Mouse (Mus musculus) macrophage (primary cell): ENCODE results near the gene Map4. TPM values are rescaled to one million over a fixed set of nuclear protein-coding genes. Genes with fewer than 3 reads are reported as not detected.

Experiments used
- H3K27ac ChIP-seq: fragments of 350-480 bp; formaldehyde crosslinking; 2 replicates; pipeline ENCODE4 v1.9.0; 2021
- H3K36me3 ChIP-seq: fragments of 350-480 bp; formaldehyde crosslinking; 2 replicates; pipeline ENCODE4 v1.9.0; 2021; ENCODE audit errors: inconsistent target
- H3K4me3 ChIP-seq: fragments of 350-480 bp; formaldehyde crosslinking; 2 replicates; pipeline ENCODE4 v1.9.0; 2021; ENCODE audit errors: inconsistent target
- H3K79me2 ChIP-seq: fragments of 350-480 bp; formaldehyde crosslinking; 2 replicates; pipeline ENCODE4 v1.9.0; 2021; ENCODE audit errors: inconsistent target
- WGBS: methylation state at CpG from one replicate; pipeline ENCODE4 v1.1.7; 2026; ENCODE audit warnings: inconsistent platforms; ENCODE audit not compliant: missing documents; 5-methylcytosine and 5-hydroxymethylcytosine counted together
- polyA plus RNA-seq: library from polyadenylated mRNA; stranded (reverse); fragments of 250-400 nt; gene quantifications from 3 replicates; pipeline ENCODE4 v1.2.4, GENCODE M21; 2018; ENCODE audit warnings: inconsistent platforms

Gene Map4
- polyA plus RNA-seq, 1 experiment from 2014 or later, result 76.9 TPM

GRCm38 (mm10) chr9:109907300-109907699 lies 24.0 kb upstream of the Map4 start:
- H3K27ac ChIP-seq, result no peak overlapping the region
- H3K79me2 ChIP-seq, result no peaks in the 10 kb centered on the region
- no peak overlapping the region for H3K4me3 ChIP-seq
- no peaks in the 10 kb centered on the region for H3K36me3 ChIP-seq
- WGBS, result 84% methylated on average over 8 of the region's 8 CpGs

- no peak overlapping the region for H3K4me3 ChIP-seq
- WGBS, result 49% methylated on average over 5 of the region's 6 CpGs
Observed at GRCm38 (mm10) chr9:109907774-109908465, 23.3 kb upstream of the Map4 start.

GRCm38 (mm10) chr9:109909102-109909501 lies 22.2 kb upstream of the Map4 start:
- Histone ChIP-seq H3K79me2 (no peaks in the 10 kb centered on the region), H3K4me3 (no peak overlapping the region), H3K36me3 (no peaks in the 10 kb centered on the region), H3K27ac (no peak overlapping the region)
- 86% methylated on average over 8 of the region's 8 CpGs for WGBS

More at GRCm38 (mm10) chr9:109907774-109908465, 23.3 kb upstream of the Map4 start:
- Histone ChIP-seq H3K36me3 (no peaks in the 10 kb centered on the region), H3K79me2 (no peaks in the 10 kb centered on the region), H3K27ac (no peak overlapping the region)

GRCm38 (mm10) chr9:109909926-109910325 lies 21.3 kb upstream of the Map4 start:
- 94% methylated on average over 4 of the region's 4 CpGs for WGBS
- H3K27ac ChIP-seq, result no peak overlapping the region
- no peak overlapping the region for H3K4me3 ChIP-seq
- H3K79me2 ChIP-seq, result no peaks in the 10 kb centered on the region
- H3K36me3 ChIP-seq, result no peaks in the 10 kb centered on the region

- H3K4me3 ChIP-seq, result no peak overlapping the region
- H3K79me2 ChIP-seq, result no peaks in the 10 kb centered on the region
- H3K27ac ChIP-seq, result no peak overlapping the region
- WGBS, result 96% methylated on average over 7 of the region's 7 CpGs
- no peaks in the 10 kb centered on the region for H3K36me3 ChIP-seq
Observed at GRCm38 (mm10) chr9:109911779-109912178, 19.5 kb upstream of the Map4 start.

- Histone ChIP-seq H3K36me3 (no peaks in the 10 kb centered on the region), H3K79me2 (no peaks in the 10 kb centered on the region), H3K4me3 (no peak overlapping the region), H3K27ac (peak overlapping the region; percentile 36; the same call in 1 of the 2 replicates)
- 6% methylated on average over 4 of the region's 4 CpGs for WGBS
Observed at GRCm38 (mm10) chr9:109914269-109914926, 16.9 kb upstream of the Map4 start.

GRCm38 (mm10) chr9:109917931-109918330 lies 13.3 kb upstream of the Map4 start:
- 100% methylated on average over 2 of the region's 2 CpGs for WGBS
- Histone ChIP-seq H3K79me2 (no peaks in the 10 kb centered on the region), H3K36me3 (no peaks in the 10 kb centered on the region), H3K4me3 (no peak overlapping the region), H3K27ac (no peak overlapping the region)

- WGBS, result 86% methylated on average over 3 of the region's 3 CpGs
Observed at GRCm38 (mm10) chr9:109929131-109929530, 2.1 kb upstream of the Map4 start.

GRCm38 (mm10) chr9:109930063-109930462 lies 1.2 kb upstream of the Map4 start:
- no peaks in the 10 kb centered on the region for H3K36me3 ChIP-seq
- no peak overlapping the region for H3K4me3 ChIP-seq
- WGBS, result 88% methylated on average over 5 of the region's 5 CpGs
- peaks cover 32% of the 10 kb centered on the region for H3K79me2 ChIP-seq
- H3K27ac ChIP-seq, result no peak overlapping the region

More at GRCm38 (mm10) chr9:109929131-109929530, 2.1 kb upstream of the Map4 start:
- H3K79me2 ChIP-seq, result peaks cover 23% of the 10 kb centered on the region
- no peak overlapping the region for H3K4me3 ChIP-seq
- no peaks in the 10 kb centered on the region for H3K36me3 ChIP-seq
- H3K27ac ChIP-seq, result no peak overlapping the region

- Histone ChIP-seq H3K4me3 (peak overlapping the region; percentile 38), H3K27ac (peak overlapping the region; percentile 41), H3K79me2 (peaks cover 39% of the 10 kb centered on the region), H3K36me3 (no peaks in the 10 kb centered on the region)
- 72% methylated on average over 6 of the region's 6 CpGs for WGBS
Observed at GRCm38 (mm10) chr9:109930752-109931151, 508 bp upstream of the Map4 start.

GRCm38 (mm10) chr9:109932361-109932755 lies 1.1 kb downstream of the Map4 start:
- H3K27ac ChIP-seq, result peak overlapping the region; percentile 69
- H3K36me3 ChIP-seq, result no peaks in the 10 kb centered on the region
- H3K4me3 ChIP-seq, result peak overlapping the region; percentile 92
- under 1% methylated on average over 20 of the region's 20 CpGs for whole genome bisulfite sequencing
- peaks cover 55% of the 10 kb centered on the region for H3K79me2 ChIP-seq

- peak overlapping the region; percentile 92 for H3K4me3 ChIP-seq
- peak overlapping the region; percentile 69 for H3K27ac ChIP-seq
- H3K79me2 ChIP-seq, result peaks cover 60% of the 10 kb centered on the region
- 6% methylated on average over 10 of the region's 12 CpGs for WGBS
- H3K36me3 ChIP-seq, result no peaks in the 10 kb centered on the region
Observed at GRCm38 (mm10) chr9:109932756-109933375, 1.6 kb downstream of the Map4 start.

GRCm38 (mm10) chr9:109939401-109939800 lies 8.1 kb downstream of the Map4 start:
- 100% methylated on average over 1 of the region's 3 CpGs for WGBS

GRCm38 (mm10) chr9:109942796-109943195 lies 11.5 kb downstream of the Map4 start:
- H3K27ac ChIP-seq, result no peak overlapping the region
- no peak overlapping the region for H3K4me3 ChIP-seq
- WGBS, result 94% methylated on average over 4 of the region's 4 CpGs
- no peaks in the 10 kb centered on the region for H3K36me3 ChIP-seq
- H3K79me2 ChIP-seq, result peaks cover 100% of the 10 kb centered on the region

More at GRCm38 (mm10) chr9:109939401-109939800, 8.1 kb downstream of the Map4 start:
- Histone ChIP-seq H3K4me3 (no peak overlapping the region), H3K27ac (no peak overlapping the region), H3K79me2 (peaks cover 100% of the 10 kb centered on the region), H3K36me3 (no peaks in the 10 kb centered on the region)

- no peak overlapping the region for H3K27ac ChIP-seq
- no peaks in the 10 kb centered on the region for H3K36me3 ChIP-seq
- no peak overlapping the region for H3K4me3 ChIP-seq
- 77% methylated on average over 2 of the region's 2 CpGs for WGBS
- peaks cover 100% of the 10 kb centered on the region for H3K79me2 ChIP-seq
Observed at GRCm38 (mm10) chr9:109944712-109945111, 13.5 kb downstream of the Map4 start.
